In the genomic region with DNA sequence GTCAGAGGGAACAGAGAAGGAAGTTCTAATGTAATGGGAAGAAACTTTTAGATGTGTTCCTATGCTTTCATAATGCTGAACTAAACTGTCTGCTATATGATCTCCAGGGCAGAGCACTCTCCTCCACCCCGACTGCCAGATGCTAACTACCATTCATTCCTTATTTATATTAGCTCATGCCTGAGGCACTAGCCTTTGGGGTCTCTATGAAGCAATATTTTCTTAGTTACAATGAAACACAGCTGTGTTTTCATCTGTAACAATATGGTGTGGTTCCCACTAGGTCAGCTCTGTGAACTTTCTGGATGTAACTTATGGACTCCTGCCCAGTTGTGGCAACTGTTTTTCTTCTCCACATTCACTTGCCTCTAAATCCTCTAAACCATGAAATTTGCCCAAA, we compare ENCODE assay signal across 16 mouse cellular contexts.
DNase-seq lines count a peak whose midpoint lies in the region; ATAC-seq and TF ChIP-seq lines count a peak whose summit lies in the region.
"Had no signal": no experiment of that assay in that cellular context is flagged by ENCODE, and none has a peak within 500 bp of the region (broad histone marks: within the 10 kb centered on the region; RNA-seq: fewer than 3 reads in every experiment).

No protein-coding gene starts in this region.

- H3K9ac ChIP-seq in kidney, embryonic 14.5 days (ENCODE audit: low read depth, low read length): no peak overlapping the region
- H3K9ac ChIP-seq in neural tube, embryonic 11.5 days (ENCODE audit: low read length): no peak overlapping the region
- H3K9ac ChIP-seq in neural tube, embryonic 15.5 days (replicated peaks): no peak overlapping the region
- H3K9ac ChIP-seq in forebrain, embryonic 14.5 days (ENCODE audit: low read length): no peak overlapping the region
- H3K9ac ChIP-seq: embryonic facial prominence, embryonic 15.5 days; heart, embryonic 12.5 days; hindbrain, embryonic 14.5 days; stomach, embryonic 15.5 days had no signal

- H3K4me1 ChIP-seq in kidney, embryonic 14.5 days (ENCODE audit: control insufficient read depth, insufficient read depth, low read length): no peaks in the 10 kb centered on the region
- H3K4me1 ChIP-seq in neural tube, embryonic 11.5 days (ENCODE audit: control insufficient read depth, insufficient read depth, low read length): no peaks in the 10 kb centered on the region
- H3K4me1 ChIP-seq in neural tube, embryonic 15.5 days: no peaks in the 10 kb centered on the region
- H3K4me1 ChIP-seq in embryonic fibroblast, embryonic 13.5 days (ENCODE audit: control insufficient read depth, insufficient read depth, low read length): no peaks in the 10 kb centered on the region
- no peaks in the 10 kb centered on the region for H3K4me1 ChIP-seq in cerebellum, adult 2 months (ENCODE audit: control insufficient read depth, insufficient read depth, low read length)
- H3K4me1 ChIP-seq in forebrain, embryonic 14.5 days (ENCODE audit: control insufficient read depth, insufficient read depth, low read length): no peaks in the 10 kb centered on the region
- H3K4me1 ChIP-seq: embryonic facial prominence, embryonic 15.5 days; heart, embryonic 12.5 days; stomach, embryonic 15.5 days had no signal

- H3K27ac ChIP-seq in kidney, embryonic 14.5 days (ENCODE audit: low read depth, low read length): no peak overlapping the region
- H3K27ac ChIP-seq in neural tube, embryonic 11.5 days (ENCODE audit: low read depth, low read length): no peak overlapping the region
- no peak overlapping the region for H3K27ac ChIP-seq in neural tube, embryonic 15.5 days (replicated peaks)
- H3K27ac ChIP-seq in embryonic fibroblast, embryonic 13.5 days (ENCODE audit: insufficient read depth, low read length): peak overlapping the region; percentile 26; the same call in 1 of the 2 replicates
- H3K27ac ChIP-seq in cerebellum, adult 2 months (ENCODE audit: insufficient read depth, low read length): no peak overlapping the region
- H3K27ac ChIP-seq in forebrain, embryonic 14.5 days (ENCODE audit: low read depth, low read length): no peak overlapping the region
- H3K27ac ChIP-seq: embryonic facial prominence, embryonic 15.5 days; gastrocnemius, adult 2 months; hindbrain, embryonic 14.5 days; left cerebral cortex, adult 2 months; stomach, embryonic 15.5 days had no signal

- H3K4me3 ChIP-seq in kidney, embryonic 14.5 days (ENCODE audit: low read length): no peak overlapping the region
- H3K4me3 ChIP-seq in neural tube, embryonic 11.5 days (ENCODE audit: low read depth, low read length): no peak overlapping the region
- H3K4me3 ChIP-seq in neural tube, embryonic 15.5 days (replicated peaks): no peak overlapping the region
- H3K4me3 ChIP-seq in embryonic fibroblast, embryonic 13.5 days (ENCODE audit: insufficient read depth, low read length): no peak overlapping the region
- H3K4me3 ChIP-seq in cerebellum, adult 2 months (replicated peaks; ENCODE audit: insufficient read depth, low read depth, low read length): no peak overlapping the region
- H3K4me3 ChIP-seq in forebrain, embryonic 14.5 days (ENCODE audit: low read depth, low read length): no peak overlapping the region
- H3K4me3 ChIP-seq: embryonic facial prominence, embryonic 15.5 days; gastrocnemius, adult 2 months; heart, embryonic 12.5 days; left cerebral cortex, adult 2 months; stomach, embryonic 15.5 days had no signal

- no peaks in the 10 kb centered on the region for H3K9me3 ChIP-seq in kidney, embryonic 14.5 days (ENCODE audit: control insufficient read depth, low read length)
- no peaks in the 10 kb centered on the region for H3K9me3 ChIP-seq in neural tube, embryonic 11.5 days (ENCODE audit: control insufficient read depth, low read length)
- no peaks in the 10 kb centered on the region for H3K9me3 ChIP-seq in neural tube, embryonic 15.5 days (replicated peaks)
- no peaks in the 10 kb centered on the region for H3K9me3 ChIP-seq in forebrain, embryonic 14.5 days (replicated peaks; ENCODE audit: control insufficient read depth, low read length)
- H3K9me3 ChIP-seq: embryonic facial prominence, embryonic 15.5 days; heart, embryonic 12.5 days; stomach, embryonic 15.5 days had no signal

- WGBS in kidney, embryonic 14.5 days: 10% methylated on average over 1 of the region's 1 CpGs
- 50% methylated on average over 1 of the region's 1 CpGs for WGBS in neural tube, embryonic 11.5 days
- WGBS in neural tube, embryonic 15.5 days: 51% methylated on average over 1 of the region's 1 CpGs
- WGBS in cerebellum, adult 2 months: 64% methylated on average over 1 of the region's 1 CpGs
- 67% methylated on average over 1 of the region's 1 CpGs for WGBS in forebrain, embryonic 14.5 days

- DNase-seq in kidney, adult 8-10 months: no peak
- peak; percentile 22 for DNase-seq in neural tube, embryonic 11.5 days (ENCODE audit: low spot score)
- no peak for DNase-seq in cerebellum, adult 2 months
- DNase-seq in forebrain, embryonic 14.5 days (ENCODE audit: low spot score): no peak
- DNase-seq: cerebellum, adult 18-20 months; gastrocnemius, adult 2 months; thymus, postnatal 4 days had no signal

- H3K27me3 ChIP-seq in kidney, embryonic 14.5 days (ENCODE audit: control insufficient read depth, insufficient read depth, low read length): no peaks in the 10 kb centered on the region
- no peaks in the 10 kb centered on the region for H3K27me3 ChIP-seq in neural tube, embryonic 11.5 days (ENCODE audit: control insufficient read depth, insufficient read depth, low read length)
- H3K27me3 ChIP-seq in neural tube, embryonic 15.5 days (replicated peaks): no peaks in the 10 kb centered on the region
- H3K27me3 ChIP-seq in cerebellum, adult 2 months (ENCODE audit: control insufficient read depth, insufficient read depth, low read length): no peaks in the 10 kb centered on the region
- no peaks in the 10 kb centered on the region for H3K27me3 ChIP-seq in forebrain, embryonic 14.5 days (replicated peaks; ENCODE audit: control insufficient read depth, insufficient read depth, low read length)
- H3K27me3 ChIP-seq: CH12.LX; embryonic facial prominence, embryonic 15.5 days; heart, embryonic 12.5 days; stomach, embryonic 15.5 days had no signal

- TF ChIP-seq POLR2A in embryonic fibroblast, embryonic 13.5 days (IDR thresholded peaks at IDR 0.05; ENCODE audit: low read depth, low read length): no peak
- TF ChIP-seq POLR2A in cerebellum, adult 2 months (IDR thresholded peaks at IDR 0.05; ENCODE audit: borderline replicate concordance, insufficient read depth, low read length): no peak

- no peaks in the 10 kb centered on the region for H3K36me3 ChIP-seq in kidney, embryonic 14.5 days (ENCODE audit: control insufficient read depth, insufficient read depth, low read length)
- no peaks in the 10 kb centered on the region for H3K36me3 ChIP-seq in neural tube, embryonic 11.5 days (ENCODE audit: control insufficient read depth, insufficient read depth, low read length)
- no peaks in the 10 kb centered on the region for H3K36me3 ChIP-seq in neural tube, embryonic 15.5 days
- no peaks in the 10 kb centered on the region for H3K36me3 ChIP-seq in forebrain, embryonic 14.5 days (ENCODE audit: control insufficient read depth, insufficient read depth, low read length)
- H3K36me3 ChIP-seq: embryonic facial prominence, embryonic 15.5 days; heart, embryonic 12.5 days; stomach, embryonic 15.5 days had no signal

- TF ChIP-seq CTCF in embryonic fibroblast, embryonic 13.5 days (IDR thresholded peaks at IDR 0.05; ENCODE audit: borderline replicate concordance, insufficient read depth, low read length): no peak
- no peak for TF ChIP-seq CTCF in cerebellum, adult 2 months (IDR thresholded peaks at IDR 0.05; ENCODE audit: borderline replicate concordance, insufficient read depth, low read depth, low read length)

- H3K4me2 ChIP-seq in kidney, embryonic 14.5 days (replicated peaks; ENCODE audit: low read depth, low read length): no peak overlapping the region
- no peak overlapping the region for H3K4me2 ChIP-seq in neural tube, embryonic 11.5 days (ENCODE audit: low read depth)
- no peak overlapping the region for H3K4me2 ChIP-seq in neural tube, embryonic 15.5 days
- no peak overlapping the region for H3K4me2 ChIP-seq in forebrain, embryonic 14.5 days (ENCODE audit: low read length)
- H3K4me2 ChIP-seq: embryonic facial prominence, embryonic 15.5 days; heart, embryonic 12.5 days; hindbrain, embryonic 14.5 days; stomach, embryonic 15.5 days had no signal

- ATAC-seq in kidney, embryonic 14.5 days (ENCODE audit: low FRiP score, low TSS enrichment): peak; percentile 62; the same call in 1 of the 2 replicates
- no peak for ATAC-seq in neural tube, embryonic 11.5 days (ENCODE audit: insufficient read depth, low FRiP score, low TSS enrichment)
- ATAC-seq in neural tube, embryonic 15.5 days (ENCODE audit: low FRiP score): no peak
- no peak for ATAC-seq in forebrain, embryonic 14.5 days
